Mouse (Mus musculus) olfactory bulb, adult 2 months (tissue): ENCODE results near the gene Kirrel3. TPM values are rescaled to one million over a fixed set of nuclear protein-coding genes. Genes with fewer than 3 reads are reported as not detected.

Experiments
- H3K27ac ChIP-seq: fragments of 200-500 bp; 2 replicates; pipeline ENCODE4 v1.5.1; 2012; ENCODE audit warnings: low read depth, low read length; ENCODE audit not compliant: insufficient read depth
- H3K4me1 ChIP-seq: fragments of 200-500 bp; 2 replicates; pipeline ENCODE4 v1.6.1; 2012; ENCODE audit warnings: low read length; ENCODE audit not compliant: control insufficient read depth, insufficient read depth
- H3K4me3 ChIP-seq: fragments of 200-500 bp; 2 replicates; pipeline ENCODE4 v1.5.1; 2012; ENCODE audit warnings: mild to moderate bottlenecking, low read depth, low read length, moderate library complexity; ENCODE audit not compliant: insufficient read depth
- CTCF ChIP-seq: fragments of 200-500 bp; IDR thresholded peaks from 2 replicates; pipeline ENCODE4 v1.5.1; 2012; ENCODE audit warnings: low read depth, mild to moderate bottlenecking, low read length, moderate library complexity; ENCODE audit not compliant: insufficient read depth
- POLR2A ChIP-seq: fragments of 200-500 bp; IDR thresholded peaks from 2 replicates; pipeline ENCODE4 v1.6.1; 2012; ENCODE audit warnings: mild to moderate bottlenecking, low read depth, low read length, moderate library complexity; ENCODE audit not compliant: insufficient read depth
- WGBS: fragments of 180-500 bp; shearing (Covaris S2); methylation state at CpG from one replicate; pipeline ENCODE4 v1.1.7; 2018; 5-methylcytosine and 5-hydroxymethylcytosine counted together
- polyA plus RNA-seq: library from polyadenylated mRNA; stranded (reverse); fragments of >200 nt; gene quantifications from 2 replicates; pipeline ENCODE4 v1.2.4, GENCODE M21; 2012; ENCODE audit warnings: low replicate concordance; ENCODE audit not compliant: missing spikeins, insufficient read depth, insufficient read length

The Kirrel3 gene
- polyA plus RNA-seq, 1 experiment, result not detected

- TF ChIP-seq POLR2A, result no peak
- no peak for TF ChIP-seq CTCF
- H3K27ac ChIP-seq, result no peak overlapping the region
- WGBS, result 71% methylated on average over 4 of the region's 4 CpGs
- 0 out of 2 replicates have a peak, but pooled peaks cover 4% of the 10 kb centered on the region for H3K4me1 ChIP-seq
- no peak overlapping the region for H3K4me3 ChIP-seq
These were observed 119.2 kb downstream of the Kirrel3 start for GRCm38 (mm10) chr9:34604931-34605330.

- peaks cover 7% of the 10 kb centered on the region; the same call in 1 of the 2 replicates for H3K4me1 ChIP-seq
- 75% methylated on average over 8 of the region's 8 CpGs for WGBS
- no peak overlapping the region for H3K27ac ChIP-seq
- H3K4me3 ChIP-seq, result no peak overlapping the region
- TF ChIP-seq POLR2A (no peak), CTCF (no peak)
These were observed 119.8 kb downstream of the Kirrel3 start for GRCm38 (mm10) chr9:34605486-34605885.

GRCm38 (mm10) chr9:34607976-34608375 lies 122.3 kb downstream of the Kirrel3 start:
- 49% methylated on average over 2 of the region's 2 CpGs for WGBS
- no peak overlapping the region for H3K27ac ChIP-seq
- no peak for TF ChIP-seq CTCF
- no peak for TF ChIP-seq POLR2A
- peaks cover 9% of the 10 kb centered on the region; the same call in 1 of the 2 replicates for H3K4me1 ChIP-seq
- no peak overlapping the region for H3K4me3 ChIP-seq

- 78% methylated on average over 6 of the region's 6 CpGs for WGBS
- TF ChIP-seq POLR2A (no peak), CTCF (no peak)
These were observed 127.4 kb downstream of the Kirrel3 start for GRCm38 (mm10) chr9:34612886-34613769.

GRCm38 (mm10) chr9:34618099-34618498 lies 132.4 kb downstream of the Kirrel3 start:
- TF ChIP-seq CTCF (no peak), POLR2A (no peak)
- no peak overlapping the region for H3K27ac ChIP-seq

More at GRCm38 (mm10) chr9:34612886-34613769, 127.4 kb downstream of the Kirrel3 start:
- no peak overlapping the region for H3K4me3 ChIP-seq
- H3K4me1 ChIP-seq, result peaks cover 9% of the 10 kb centered on the region; the same call in 1 of the 2 replicates
- no peak overlapping the region for H3K27ac ChIP-seq

GRCm38 (mm10) chr9:34619913-34620312 lies 134.2 kb downstream of the Kirrel3 start:
- no peak overlapping the region for H3K4me3 ChIP-seq
- H3K4me1 ChIP-seq, result no peaks in the 10 kb centered on the region
- H3K27ac ChIP-seq, result no peak overlapping the region
- 86% methylated on average over 3 of the region's 3 CpGs for WGBS
- no peak for TF ChIP-seq CTCF
- TF ChIP-seq POLR2A, result no peak

More at GRCm38 (mm10) chr9:34618099-34618498, 132.4 kb downstream of the Kirrel3 start:
- Histone ChIP-seq H3K4me1 (peaks cover under 1% of the 10 kb centered on the region; the same call in 1 of the 2 replicates), H3K4me3 (no peak overlapping the region)
- 76% methylated on average over 6 of the region's 6 CpGs for WGBS

GRCm38 (mm10) chr9:34623526-34623925 lies 137.8 kb downstream of the Kirrel3 start:
- TF ChIP-seq CTCF, result no peak
- TF ChIP-seq POLR2A, result no peak
- Histone ChIP-seq H3K4me1 (peaks cover 2% of the 10 kb centered on the region), H3K27ac (no peak overlapping the region), H3K4me3 (no peak overlapping the region)
- WGBS, result 75% methylated on average over 5 of the region's 5 CpGs

GRCm38 (mm10) chr9:34624021-34624420 lies 138.3 kb downstream of the Kirrel3 start:
- WGBS, result 80% methylated on average over 2 of the region's 2 CpGs

GRCm38 (mm10) chr9:34628841-34629240 lies 143.1 kb downstream of the Kirrel3 start:
- Histone ChIP-seq H3K4me1 (peaks cover 2% of the 10 kb centered on the region), H3K4me3 (no peak overlapping the region), H3K27ac (no peak overlapping the region)
- TF ChIP-seq POLR2A, result no peak
- TF ChIP-seq CTCF, result no peak
- 93% methylated on average over 3 of the region's 3 CpGs for WGBS

More at GRCm38 (mm10) chr9:34624021-34624420, 138.3 kb downstream of the Kirrel3 start:
- peaks cover 2% of the 10 kb centered on the region for H3K4me1 ChIP-seq
- TF ChIP-seq POLR2A, result no peak
- TF ChIP-seq CTCF, result no peak
- H3K27ac ChIP-seq, result no peak overlapping the region
- no peak overlapping the region for H3K4me3 ChIP-seq
